Mouse (Mus musculus) limb, embryonic 14.5 days (tissue): ENCODE results near the gene Rrp12. TPM values are rescaled to one million over a fixed set of nuclear protein-coding genes. Genes with fewer than 3 reads are reported as not detected.

Source experiments
- ATAC-seq: fragments of 200-750 bp; cut with Nextera tagmentation; 2 replicates; pipeline ENCODE4 v1.8.0; 2017; ENCODE audit warnings: low read depth, moderate number of reproducible peaks, moderate TSS enrichment; ENCODE audit not compliant: low FRiP score
- DNase-seq: peaks from one replicate; pipeline ENCODE4 v3.0.0-alpha.2; 2015; ENCODE audit warnings: low spot score
- H3K27ac ChIP-seq: fragments of 300-500 bp; sonication (generic); replicated peaks from 2 replicates; pipeline ENCODE4 v1.5.1; 2014; ENCODE audit warnings: low read depth, mild to moderate bottlenecking, low read length, moderate library complexity, mixed read lengths
- H3K27me3 ChIP-seq: fragments of 300-500 bp; sonication (generic); 2 replicates; pipeline ENCODE4 v1.6.1; 2014; ENCODE audit warnings: low read length, mixed read lengths; ENCODE audit not compliant: control insufficient read depth, insufficient read depth
- H3K36me3 ChIP-seq: fragments of 300-500 bp; sonication (generic); 2 replicates; pipeline ENCODE4 v1.6.1; 2014; ENCODE audit warnings: mild to moderate bottlenecking, low read length, moderate library complexity, mixed read lengths; ENCODE audit not compliant: control insufficient read depth, insufficient read depth
- H3K4me1 ChIP-seq: fragments of 300-500 bp; sonication (generic); 2 replicates; pipeline ENCODE4 v1.6.1; 2014; ENCODE audit warnings: antibody characterized with exemption, low read length, mixed read lengths; ENCODE audit not compliant: control insufficient read depth, insufficient read depth
- H3K4me2 ChIP-seq: fragments of 300-500 bp; sonication (generic); replicated peaks from 2 replicates; pipeline ENCODE4 v1.6.1; 2014; ENCODE audit warnings: low read depth, mild to moderate bottlenecking, low read length, moderate library complexity; ENCODE audit not compliant: severe bottlenecking
- H3K4me3 ChIP-seq: fragments of 300-500 bp; sonication (generic); replicated peaks from 2 replicates; pipeline ENCODE4 v1.5.1; 2014; ENCODE audit warnings: low read length
- H3K9ac ChIP-seq: fragments of 300-500 bp; sonication (generic); 2 replicates; pipeline ENCODE4 v1.6.1; 2014; ENCODE audit warnings: mild to moderate bottlenecking, low read depth, low read length, moderate library complexity; ENCODE audit not compliant: severe bottlenecking
- H3K9me3 ChIP-seq: fragments of 300-500 bp; sonication (generic); 2 replicates; pipeline ENCODE4 v1.6.1; 2016; ENCODE audit warnings: low read length; ENCODE audit not compliant: control insufficient read depth
- POLR2A ChIP-seq: fragments of 200-500 bp; IDR thresholded peaks from 2 replicates; pipeline ENCODE4 v1.8.0; 2012; ENCODE audit warnings: inconsistent platforms, mild to moderate bottlenecking, moderate library complexity, borderline replicate concordance; ENCODE audit not compliant: insufficient read depth, insufficient read length; ENCODE audit errors: extremely low read depth
- WGBS: fragments of 180-500 bp; shearing (Covaris S2); extraction: QIAGEN DNeasy Blood & Tissue Kit; methylation state at CpG from one replicate; pipeline ENCODE4 v1.1.7; 2014; 5-methylcytosine and 5-hydroxymethylcytosine counted together
- polyA plus RNA-seq, 2 experiments: library from polyadenylated mRNA; depleted of rRNA in 1 of 2; stranded (reverse) in 1 of 2; unstranded in 1 of 2; fragments of >200 nt; fragmentation: Nextera tagmentation in 1 of 2; extraction: Ambion mirVana in 1 of 2; gene quantifications; 2 replicates each; pipeline versions ENCODE4 v1.2.1 to v1.2.3; 2012 to 2014

Rrp12 gene
- polyA plus RNA-seq, 2 experiments = 13.2 to 13.9 TPM

DNA sequence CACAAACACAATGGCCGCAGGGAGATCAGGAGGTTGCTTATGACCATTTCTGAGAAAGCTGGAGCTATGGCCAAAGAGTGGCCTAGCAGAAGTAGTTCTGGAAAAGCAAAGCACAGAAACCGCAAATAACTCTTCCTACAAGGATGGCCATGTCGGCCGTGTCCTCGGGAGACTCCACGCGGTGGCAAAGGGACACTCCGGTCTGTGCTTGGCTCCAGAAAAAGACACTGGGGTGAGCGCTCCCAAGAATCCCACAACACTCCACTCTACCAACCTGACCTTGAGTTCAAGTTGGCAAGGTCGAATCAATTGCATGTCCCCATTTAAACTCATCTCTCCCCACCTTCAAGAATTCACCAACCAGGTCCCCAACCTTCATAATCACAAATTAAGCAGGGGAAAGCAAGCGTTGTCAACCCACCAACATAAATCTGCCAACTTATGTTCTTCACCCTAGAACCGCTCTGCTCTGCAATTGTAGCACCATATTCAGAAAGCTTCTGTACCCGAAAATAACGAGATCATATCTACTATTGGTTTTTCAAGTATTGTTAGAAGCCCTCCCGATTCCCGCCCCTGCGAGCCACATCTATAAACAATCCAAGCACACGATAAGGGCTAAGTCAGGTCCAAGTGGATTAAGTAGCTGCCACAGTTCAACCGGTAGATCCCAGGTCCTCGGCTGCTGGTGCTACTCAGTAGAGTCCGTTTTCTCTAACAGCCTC is 49.4 kb downstream of the Rrp12 start:
- Histone ChIP-seq H3K9me3 (no peaks in the 10 kb centered on the region), H3K27me3 (peaks cover 10% of the 10 kb centered on the region; the same call in 1 of the 2 replicates), H3K4me3 (peak overlapping the region; percentile 68), H3K36me3 (no peaks in the 10 kb centered on the region), H3K4me1 (peaks cover 21% of the 10 kb centered on the region), H3K27ac (no peak overlapping the region), H3K9ac (peak overlapping the region; percentile 59), H3K4me2 (peak overlapping the region; percentile 91)
- WGBS = 19% methylated on average over 21 of the region's 21 CpGs
- DNase-seq = no peak
- no peak for TF ChIP-seq POLR2A
- ATAC-seq = no peak

DNA sequence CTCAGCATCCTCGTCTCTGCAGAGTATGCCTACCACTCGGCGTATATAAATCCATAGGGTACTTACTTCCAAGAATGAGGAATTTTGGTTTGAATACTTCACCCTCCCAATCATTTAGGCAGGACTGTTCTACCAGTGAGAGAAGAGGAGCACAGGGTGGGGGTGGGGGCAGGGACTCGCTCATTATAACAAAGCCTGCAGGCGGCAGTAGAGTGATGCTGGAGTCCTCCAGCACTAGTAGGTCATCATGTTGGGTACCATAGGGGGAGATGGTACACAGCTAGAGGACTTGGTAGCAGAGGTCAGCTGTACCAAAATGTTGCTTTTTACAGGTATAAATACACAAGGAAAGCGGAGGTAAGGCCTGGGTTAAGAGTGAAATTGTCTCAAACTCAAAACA is 51.6 kb downstream of the Rrp12 start:
- 83% methylated on average over 6 of the region's 6 CpGs for WGBS

DNA sequence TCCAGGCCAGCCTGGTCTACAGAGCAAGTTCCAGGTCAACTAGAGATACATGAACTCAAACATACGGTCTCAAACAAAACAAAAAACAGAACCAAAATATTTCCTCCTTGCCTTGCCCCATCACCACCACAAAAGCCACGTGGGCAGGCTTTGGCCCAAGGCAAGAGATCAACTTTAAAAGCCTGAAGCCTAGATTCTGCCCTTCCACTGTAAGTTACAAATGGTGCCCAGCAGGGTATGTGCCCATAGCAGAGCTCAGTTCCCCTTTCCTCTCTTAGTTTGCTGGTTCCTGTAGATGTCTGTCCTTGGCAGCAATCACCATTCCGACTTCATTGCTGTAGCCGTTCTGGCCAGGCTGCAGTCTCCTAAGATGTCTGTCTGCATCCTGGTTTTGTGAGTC is 53.3 kb downstream of the Rrp12 start:
- Histone ChIP-seq H3K27me3 (peaks cover 10% of the 10 kb centered on the region; the same call in 1 of the 2 replicates), H3K4me2 (no peak overlapping the region), H3K4me3 (no peak overlapping the region), H3K27ac (no peak overlapping the region), H3K9ac (no peak overlapping the region), H3K4me1 (peaks cover 6% of the 10 kb centered on the region; the same call in 1 of the 2 replicates), H3K9me3 (no peaks in the 10 kb centered on the region), H3K36me3 (no peaks in the 10 kb centered on the region)
- no peak for ATAC-seq
- 75% methylated on average over 4 of the region's 4 CpGs for WGBS
- no peak for TF ChIP-seq POLR2A
- no peak for DNase-seq

More for the DNA sequence above, 51.6 kb downstream of the Rrp12 start:
- no peak for ATAC-seq
- no peak overlapping the region for H3K9ac ChIP-seq
- no peak overlapping the region for H3K4me3 ChIP-seq
- H3K4me1 ChIP-seq = peaks cover 6% of the 10 kb centered on the region; the same call in 1 of the 2 replicates
- H3K36me3 ChIP-seq = no peaks in the 10 kb centered on the region
- no peaks in the 10 kb centered on the region for H3K9me3 ChIP-seq
- DNase-seq = no peak
- H3K27me3 ChIP-seq = peaks cover 10% of the 10 kb centered on the region; the same call in 1 of the 2 replicates
- TF ChIP-seq POLR2A = no peak
- H3K4me2 ChIP-seq = no peak overlapping the region
- H3K27ac ChIP-seq = no peak overlapping the region

DNA sequence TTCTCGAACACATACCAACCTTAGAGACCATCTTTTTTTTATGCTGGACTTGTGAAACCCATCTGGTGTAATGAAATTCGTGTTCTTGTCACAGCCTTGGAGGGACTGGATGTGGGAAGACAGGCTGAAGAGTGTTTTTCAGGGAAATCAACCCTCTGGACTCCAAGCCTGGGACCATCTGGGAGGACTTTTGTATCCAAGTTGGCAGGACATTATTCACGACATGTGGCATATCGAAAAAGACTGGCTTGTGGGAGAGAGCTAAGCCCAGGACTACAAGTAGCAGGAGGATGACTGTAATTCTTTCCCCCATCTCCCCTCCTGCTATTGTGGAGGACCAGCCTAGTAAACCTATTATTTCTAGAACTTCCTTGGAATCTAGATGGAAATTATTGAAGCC is 53.8 kb downstream of the Rrp12 start:
- H3K9me3 ChIP-seq = no peaks in the 10 kb centered on the region
- no peak overlapping the region for H3K27ac ChIP-seq
- TF ChIP-seq POLR2A = no peak
- H3K36me3 ChIP-seq = no peaks in the 10 kb centered on the region
- peaks cover 6% of the 10 kb centered on the region; the same call in 1 of the 2 replicates for H3K4me1 ChIP-seq
- 81% methylated on average over 4 of the region's 4 CpGs for WGBS
- H3K4me3 ChIP-seq = no peak overlapping the region
- DNase-seq = no peak
- H3K9ac ChIP-seq = no peak overlapping the region
- ATAC-seq = no peak
- H3K27me3 ChIP-seq = peaks cover 10% of the 10 kb centered on the region; the same call in 1 of the 2 replicates
- no peak overlapping the region for H3K4me2 ChIP-seq

- Histone ChIP-seq H3K4me2 (no peak overlapping the region), H3K4me3 (no peak overlapping the region), H3K36me3 (no peaks in the 10 kb centered on the region), H3K4me1 (0 out of 2 replicates have a peak, but pooled peaks cover 2% of the 10 kb centered on the region), H3K9me3 (no peaks in the 10 kb centered on the region), H3K27ac (no peak overlapping the region), H3K27me3 (peaks cover 5% of the 10 kb centered on the region; the same call in 1 of the 2 replicates), H3K9ac (no peak overlapping the region)
- 74% methylated on average over 7 of the region's 7 CpGs for WGBS
- ATAC-seq = no peak
- no peak for TF ChIP-seq POLR2A
- no peak for DNase-seq
Observed at GRCm38 (mm10) chr19:41841105-41841750, 54.7 kb downstream of the Rrp12 start.
